Mouse (Mus musculus) limb, embryonic 10.5 days (tissue): Measurements from ENCODE around the gene Dnajb2. TPM values are rescaled to one million over a fixed set of nuclear protein-coding genes. Genes with fewer than 3 reads are reported as not detected.

Experiments
- microRNA-seq: library from miRNA; unstranded; fragments of <30 nt; microRNA quantifications from one replicate; pipeline ENCODE4, GENCODE M21; 2017
- polyA plus RNA-seq: library from polyadenylated mRNA; unstranded; fragments of >200 nt; fragmentation: Nextera tagmentation; extraction: Ambion mirVana; gene quantifications from 2 replicates; pipeline ENCODE4 v1.2.1, GENCODE M21; 2016

Dnajb2 gene
- polyA plus RNA-seq, 1 experiment from 2014 or later, result 29.9 TPM

Small RNA genes lying within 50 kb of the gene (microRNA-seq; reads per million reads assigned to microRNA genes)
- gene Gm27943, result not detected

Other genes with a start within 250 kb of the Dnajb2 start
- 13.1 and 13.3 TPM in 2 replicates for gene Nhej1, start 111.2 kb upstream of the Dnajb2 start, polyA plus RNA-seq
- gene Slc23a3, start 102.5 kb upstream of the Dnajb2 start, polyA plus RNA-seq, result 0.11 TPM in 1 of 2 replicates, not detected in the other
- gene Cnppd1, start 93.7 kb upstream of the Dnajb2 start, polyA plus RNA-seq, result 35.6 and 41.3 TPM in 2 replicates
- 31.5 and 35.3 TPM in 2 replicates for gene Retreg2, start 93.6 kb upstream of the Dnajb2 start, polyA plus RNA-seq
- 28.7 and 35.5 TPM in 2 replicates for gene Zfand2b, start 67.8 kb upstream of the Dnajb2 start, polyA plus RNA-seq
- 38.0 and 39.0 TPM in 2 replicates for gene Abcb6, start 56.0 kb upstream of the Dnajb2 start, polyA plus RNA-seq
- gene Ankzf1, start 44.3 kb upstream of the Dnajb2 start, polyA plus RNA-seq, result 22.0 and 24.8 TPM in 2 replicates
- gene Atg9a, start 44.2 kb upstream of the Dnajb2 start, polyA plus RNA-seq, result 19.1 and 23.9 TPM in 2 replicates
- gene Glb1l, start 25.6 kb upstream of the Dnajb2 start, polyA plus RNA-seq, result 10.3 and 12.8 TPM in 2 replicates
- gene Stk16, start 25.6 kb upstream of the Dnajb2 start, polyA plus RNA-seq, result 146 and 149 TPM in 2 replicates
- gene Tuba4a, start 16.5 kb upstream of the Dnajb2 start, polyA plus RNA-seq, result 10.0 and 10.7 TPM in 2 replicates
- not detected in 2 replicates for gene A630095N17Rik, start 4.3 kb upstream of the Dnajb2 start, polyA plus RNA-seq
- gene Ptprn, start 28.1 kb downstream of the Dnajb2 start, polyA plus RNA-seq, result 0.11 and 0.13 TPM in 2 replicates
- gene Resp18, start 42.0 kb downstream of the Dnajb2 start, polyA plus RNA-seq, result not detected in 2 replicates
- gene Dnpep, start 81.6 kb downstream of the Dnajb2 start, polyA plus RNA-seq, result 117 and 132 TPM in 2 replicates
- 6.2 and 7.8 TPM in 2 replicates for gene Des, start 123.9 kb downstream of the Dnajb2 start, polyA plus RNA-seq
- gene Speg, start 138.9 kb downstream of the Dnajb2 start, polyA plus RNA-seq, result 45.7 and 49.6 TPM in 2 replicates
- gene Gmppa, start 199.5 kb downstream of the Dnajb2 start, polyA plus RNA-seq, result 50.4 and 61.7 TPM in 2 replicates
- gene Asic4, start 214.0 kb downstream of the Dnajb2 start, polyA plus RNA-seq, result 0.31 and 0.59 TPM in 2 replicates
- 23.7 and 28.8 TPM in 2 replicates for gene Chpf, start 242.9 kb downstream of the Dnajb2 start, polyA plus RNA-seq
- gene Tmem198, start 243.1 kb downstream of the Dnajb2 start, polyA plus RNA-seq, result 0.35 and 0.69 TPM in 2 replicates